Mouse (Mus musculus) forebrain, postnatal 0 days (tissue): ENCODE data around the gene Vgll4. TPM values are rescaled to one million over a fixed set of nuclear protein-coding genes. Genes with fewer than 3 reads are reported as not detected.

Experiments
- ATAC-seq: fragments of 200-750 bp; cut with Nextera tagmentation; 2 replicates; pipeline ENCODE4 v1.8.0; 2017; ENCODE audit warnings: mild to moderate bottlenecking, moderate library complexity
- DNase-seq: peaks from one replicate; pipeline ENCODE4 v3.0.0-alpha.2; 2015
- H3K27ac ChIP-seq: fragments of 300-500 bp; sonication (generic); 2 replicates; pipeline ENCODE4 v1.5.1; 2014; ENCODE audit warnings: low read depth, mild to moderate bottlenecking, antibody characterized with exemption, low read length, moderate library complexity, mixed read lengths
- H3K27me3 ChIP-seq: fragments of 300-500 bp; sonication (generic); 2 replicates; pipeline ENCODE4 v1.6.1; 2014; ENCODE audit warnings: mild to moderate bottlenecking, low read length, mixed read lengths; ENCODE audit not compliant: insufficient read depth
- H3K36me3 ChIP-seq: fragments of 300-500 bp; sonication (generic); 2 replicates; pipeline ENCODE4 v1.6.1; 2014; ENCODE audit warnings: mild to moderate bottlenecking, moderate library complexity; ENCODE audit not compliant: insufficient read depth
- H3K4me1 ChIP-seq: fragments of 300-500 bp; sonication (generic); 2 replicates; pipeline ENCODE4 v1.6.1; 2014; ENCODE audit warnings: antibody characterized with exemption; ENCODE audit not compliant: insufficient read depth
- H3K4me2 ChIP-seq: fragments of 300-500 bp; sonication (generic); 2 replicates; pipeline ENCODE4 v1.6.1; 2014; ENCODE audit warnings: low read depth, mild to moderate bottlenecking, moderate library complexity
- H3K4me3 ChIP-seq: fragments of 300-500 bp; sonication (generic); 2 replicates; pipeline ENCODE4 v1.5.1; 2014; ENCODE audit warnings: low read depth, low read length, mixed read lengths
- H3K9ac ChIP-seq: fragments of 300-500 bp; sonication (generic); 2 replicates; pipeline ENCODE4 v1.6.1; 2014; ENCODE audit warnings: mild to moderate bottlenecking
- H3K9me3 ChIP-seq: fragments of 300-500 bp; sonication (generic); 2 replicates; pipeline ENCODE4 v1.6.1; 2016; ENCODE audit warnings: low read length
- CTCF ChIP-seq: sonication (generic); IDR thresholded peaks from 2 replicates; pipeline ENCODE4 v1.5.1; 2016; ENCODE audit warnings: antibody characterized with exemption, control low read depth, low read depth
- WGBS: fragments of 180-500 bp; shearing (Covaris S2); extraction: QIAGEN DNeasy Blood & Tissue Kit; methylation state at CpG from one replicate; pipeline ENCODE4 v1.1.7; 2014; 5-methylcytosine and 5-hydroxymethylcytosine counted together
- polyA plus RNA-seq: library from polyadenylated mRNA; unstranded; fragments of >200 nt; fragmentation: Nextera tagmentation; extraction: Ambion mirVana; gene quantifications from 2 replicates; pipeline ENCODE4 v1.2.1, GENCODE M21; 2015
- total RNA-seq: library from RNA; depleted of rRNA; stranded (reverse); fragments of >200 nt; gene quantifications from 2 replicates; pipeline ENCODE4 v1.2.3, GENCODE M21; 2014; rRNA removed

Gene Vgll4
- total and polyA plus RNA-seq, 2 experiments from 2014 or later = 58.0 to 59.2 TPM

DNA sequence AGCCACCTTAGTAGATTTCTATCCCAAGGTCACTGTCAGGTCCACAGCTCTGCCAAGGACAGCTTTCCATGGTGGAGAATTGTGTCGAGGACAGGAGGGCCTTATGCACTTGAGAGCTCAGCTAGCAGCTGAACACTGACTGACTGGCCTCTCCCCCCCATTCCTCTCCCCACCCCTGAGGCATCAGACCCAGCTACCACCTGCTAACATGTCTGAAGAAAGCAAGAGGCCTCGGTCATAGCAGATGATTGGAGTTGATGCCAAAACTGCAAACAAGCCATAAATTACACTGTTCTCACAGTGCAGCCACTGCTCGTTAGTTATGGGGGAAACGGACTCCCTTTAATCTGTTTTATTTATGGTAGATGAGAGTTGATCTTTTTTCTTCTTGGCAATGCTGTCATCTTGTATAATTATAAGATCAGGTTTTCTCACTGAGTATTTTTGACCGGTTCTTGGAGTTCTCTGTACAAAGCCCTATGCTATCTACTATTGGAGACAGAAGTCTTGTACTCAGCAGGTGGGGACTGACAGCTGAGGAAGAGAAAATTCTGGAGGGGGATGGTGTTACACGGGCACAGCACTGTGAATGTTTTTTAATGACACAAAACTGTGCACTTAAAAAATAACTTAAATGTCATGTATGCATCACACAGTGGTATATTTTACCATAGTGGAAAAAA, 155.5 kb downstream of the Vgll4 start:
- ATAC-seq = peak; percentile 86
- Histone ChIP-seq H3K4me2 (no peak overlapping the region), H3K4me1 (peaks cover 8% of the 10 kb centered on the region; the same call in 1 of the 2 replicates), H3K27me3 (no peaks in the 10 kb centered on the region), H3K9ac (no peak overlapping the region), H3K36me3 (no peaks in the 10 kb centered on the region), H3K27ac (0 out of 2 replicates have a peak overlapping the region, but pooled peaks have one; percentile 1), H3K4me3 (no peak overlapping the region), H3K9me3 (no peaks in the 10 kb centered on the region)
- DNase-seq = peak; percentile 50
- no peak for TF ChIP-seq CTCF
- 34% methylated on average over 6 of the region's 6 CpGs for WGBS

DNA sequence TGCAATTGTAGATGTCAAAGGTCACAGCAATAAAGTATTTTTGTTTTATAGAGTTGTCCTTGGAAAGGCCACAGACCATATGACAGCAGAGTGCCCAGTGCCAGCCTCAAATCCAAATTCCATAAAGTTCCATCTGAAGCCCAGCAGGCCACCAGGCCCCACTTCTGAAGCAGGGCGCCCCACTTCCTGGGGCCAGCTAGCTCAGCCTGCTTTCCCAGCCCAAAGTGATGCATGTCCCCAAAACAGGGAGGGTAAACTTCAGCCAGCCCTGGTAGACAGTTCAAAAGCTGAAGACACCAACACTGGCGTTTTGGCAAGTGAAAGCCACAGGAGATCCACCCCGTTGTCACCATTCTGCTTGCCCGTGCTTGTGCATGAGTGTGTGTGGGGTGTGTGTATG, 157.0 kb downstream of the Vgll4 start:
- 62% methylated on average over 4 of the region's 4 CpGs for WGBS
- Histone ChIP-seq H3K4me1 (peaks cover 8% of the 10 kb centered on the region; the same call in 1 of the 2 replicates), H3K4me3 (no peak overlapping the region), H3K36me3 (no peaks in the 10 kb centered on the region), H3K4me2 (no peak overlapping the region), H3K9ac (no peak overlapping the region), H3K27ac (no peak overlapping the region), H3K9me3 (no peaks in the 10 kb centered on the region), H3K27me3 (no peaks in the 10 kb centered on the region)
- no peak for TF ChIP-seq CTCF
- ATAC-seq (no peak), DNase-seq (no peak)

DNA sequence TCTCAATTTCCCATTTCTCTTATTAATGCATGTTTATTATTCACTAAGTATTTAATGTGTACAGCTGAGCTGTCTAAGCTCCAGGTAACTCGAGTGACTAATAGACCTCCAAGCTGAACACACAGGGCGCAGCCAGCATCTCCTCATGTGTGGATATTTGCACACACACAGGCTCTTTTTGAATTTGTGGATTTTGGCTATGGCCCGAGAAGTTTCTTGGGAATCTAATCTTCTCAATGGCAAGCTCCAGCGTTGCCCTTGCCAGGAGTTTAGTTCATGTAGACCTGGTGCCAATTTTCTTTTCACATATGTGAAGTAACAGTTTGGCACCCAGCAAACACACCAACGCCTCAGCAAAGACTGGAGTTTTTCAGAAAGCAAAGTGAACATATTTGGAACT, 157.5 kb downstream of the Vgll4 start:
- H3K27ac ChIP-seq = no peak overlapping the region
- peak; percentile 34; the same call in 1 of the 2 replicates for ATAC-seq

More for the DNA sequence above, 157.5 kb downstream of the Vgll4 start:
- Histone ChIP-seq H3K4me2 (no peak overlapping the region), H3K27me3 (no peaks in the 10 kb centered on the region), H3K4me1 (peaks cover 8% of the 10 kb centered on the region; the same call in 1 of the 2 replicates), H3K9me3 (no peaks in the 10 kb centered on the region), H3K4me3 (no peak overlapping the region), H3K36me3 (no peaks in the 10 kb centered on the region), H3K9ac (no peak overlapping the region)
- peak; percentile 86 for DNase-seq
- WGBS = 34% methylated on average over 5 of the region's 5 CpGs
- TF ChIP-seq CTCF = no peak

Other genes with a start within 250 kb of the Vgll4 start
- gene Tamm41, start 67.9 kb upstream of the Vgll4 start, total RNA-seq = 33.7 and 37.5 TPM in 2 replicates
- 49.0 and 54.4 TPM in 2 replicates for gene Tamm41, start 67.9 kb upstream of the Vgll4 start, polyA plus RNA-seq
- 80.1 and 91.1 TPM in 2 replicates for gene Syn2, start 164.9 kb upstream of the Vgll4 start, total RNA-seq
- 52.7 and 85.9 TPM in 2 replicates for gene Syn2, start 164.9 kb upstream of the Vgll4 start, polyA plus RNA-seq